Mouse (Mus musculus): ENCODE measurements around the gene Selenov. TPM values are rescaled to one million over a fixed set of nuclear protein-coding genes. Genes with fewer than 3 reads are reported as not detected.
"Not testable (repeated sequence)": the region's sequence is repeated elsewhere in the genome, so short reads cannot be mapped to it uniquely, and the experiment has no call there.

Selenov gene
- total RNA-seq, 2 experiments from 2014 or later, result not detected

- no peak for DNase-seq
Observed at GRCm38 (mm10) chr7:28294481-28294880, 3.5 kb upstream of the Selenov start.

- no peak for DNase-seq
Observed at GRCm38 (mm10) chr7:28290165-28290564, 821 bp downstream of the Selenov start.

DNA sequence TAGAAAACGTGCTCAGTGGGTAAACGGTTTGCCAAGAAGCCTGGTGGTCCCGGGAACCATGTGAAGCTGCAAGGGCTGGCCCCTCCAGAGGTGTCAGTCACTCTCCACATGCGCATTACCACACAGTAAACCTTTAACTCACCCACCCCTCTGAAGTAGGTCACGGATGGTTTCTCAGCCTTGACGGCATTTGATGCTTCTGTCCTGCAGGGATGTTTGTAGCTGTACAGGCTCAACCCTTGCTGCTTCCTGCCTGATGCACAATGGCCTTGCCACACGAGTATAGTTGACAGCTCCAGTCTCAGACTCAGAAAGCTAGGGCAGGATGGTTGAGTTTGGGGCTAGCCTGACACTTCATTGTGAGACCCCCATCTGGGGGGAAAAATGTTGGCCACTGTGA is 10.4 kb downstream of the Selenov start:
- DNase-seq, result no peak

DNA sequence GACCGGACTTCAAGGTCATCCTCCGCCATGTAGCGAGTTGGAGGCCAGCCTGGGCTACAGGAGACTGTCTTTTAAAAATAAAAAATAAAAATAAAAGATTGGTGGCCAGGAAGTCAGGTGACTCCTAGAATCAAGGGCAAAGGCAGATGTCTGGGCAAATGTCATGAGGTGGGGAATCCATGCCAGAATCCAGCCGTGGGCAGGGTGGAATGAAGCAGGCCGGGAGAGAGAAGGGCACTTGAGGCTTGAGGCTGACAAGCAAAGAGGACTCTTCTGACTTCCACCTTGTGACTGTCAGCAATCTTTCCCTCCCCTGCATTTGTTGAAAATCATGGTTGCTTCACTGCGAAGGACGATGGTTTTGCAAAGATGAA is 12.7 kb downstream of the Selenov start:
- DNase-seq, result no peak

DNA sequence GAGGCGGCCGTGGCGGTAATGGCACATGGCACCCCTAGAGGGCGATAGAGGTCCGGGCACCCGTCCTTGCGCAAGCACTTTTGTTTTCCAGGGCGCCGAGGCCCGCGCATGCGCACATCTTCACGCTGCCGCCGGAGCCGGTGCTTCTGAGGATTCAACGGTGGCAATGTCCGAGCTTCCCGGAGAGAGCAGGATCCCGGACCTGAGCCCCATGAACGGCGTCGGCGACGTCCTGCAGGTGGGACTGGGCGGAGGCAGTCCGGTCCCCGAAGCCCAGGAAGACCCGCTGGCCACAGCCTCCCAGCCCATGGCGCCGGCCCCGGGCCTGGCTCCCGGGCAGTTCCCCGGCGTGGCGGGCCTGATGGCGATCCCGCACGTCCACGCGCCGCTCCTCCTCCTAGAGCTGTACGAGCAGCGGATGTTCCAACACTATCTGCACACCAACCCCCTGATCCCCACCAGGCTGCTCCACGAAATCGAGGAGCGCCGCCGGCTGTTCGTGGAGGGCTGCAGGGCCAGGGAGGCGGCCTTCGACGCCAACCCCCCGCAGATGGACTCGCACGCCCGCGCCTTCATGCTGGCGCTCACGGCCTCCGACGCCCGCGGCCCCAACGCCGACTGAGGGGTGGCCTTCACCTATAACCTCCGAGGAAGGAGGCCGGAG is 13.2 kb downstream of the Selenov start, which contains the start of gene Eid2b:
TSS of gene Eid2b (plus strand) at position 125 of the 664 bp plus-strand sequence.
- peak; percentile 90 for DNase-seq

DNA sequence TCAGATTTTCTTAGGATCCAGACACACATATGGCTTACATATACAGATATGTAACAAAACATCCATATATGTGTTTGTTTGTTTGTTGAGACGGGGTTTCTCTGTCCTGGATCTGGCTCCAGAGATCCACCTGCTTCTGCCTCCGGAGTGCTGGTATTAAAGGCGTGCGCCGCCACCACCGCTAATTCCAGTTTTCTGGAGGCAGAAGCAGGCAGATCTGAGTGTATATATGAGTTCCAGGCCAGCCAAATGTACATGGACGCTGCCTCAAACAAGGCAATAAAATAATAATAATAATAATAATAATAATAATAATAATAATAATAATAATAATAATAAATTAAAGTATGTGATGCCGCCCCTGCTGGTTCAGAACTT is 13.8 kb downstream of the Selenov start:
- no peak for DNase-seq

- DNase-seq, result no peak
Observed at GRCm38 (mm10) chr7:28271761-28272160, 19.2 kb downstream of the Selenov start.

DNA sequence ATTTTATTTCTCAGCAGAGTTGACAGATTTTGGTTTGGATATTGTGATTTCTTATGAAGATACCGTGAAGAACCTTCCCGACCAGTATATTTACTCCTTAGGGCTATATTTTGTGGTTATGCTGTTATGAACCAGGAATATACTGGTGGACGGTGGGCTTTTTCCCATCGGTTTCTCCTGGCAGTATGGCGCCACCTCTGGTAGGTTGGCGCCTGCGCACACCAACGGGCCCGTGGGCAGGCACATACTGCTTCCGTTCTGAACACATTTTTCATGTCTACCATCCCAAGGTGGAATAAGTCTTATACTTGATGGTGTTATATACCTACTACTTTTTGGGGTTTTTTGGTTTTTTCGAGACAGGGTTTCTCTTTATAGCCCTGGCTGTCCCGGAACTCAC is 21.6 kb downstream of the Selenov start:
- DNase-seq, result no peak

DNA sequence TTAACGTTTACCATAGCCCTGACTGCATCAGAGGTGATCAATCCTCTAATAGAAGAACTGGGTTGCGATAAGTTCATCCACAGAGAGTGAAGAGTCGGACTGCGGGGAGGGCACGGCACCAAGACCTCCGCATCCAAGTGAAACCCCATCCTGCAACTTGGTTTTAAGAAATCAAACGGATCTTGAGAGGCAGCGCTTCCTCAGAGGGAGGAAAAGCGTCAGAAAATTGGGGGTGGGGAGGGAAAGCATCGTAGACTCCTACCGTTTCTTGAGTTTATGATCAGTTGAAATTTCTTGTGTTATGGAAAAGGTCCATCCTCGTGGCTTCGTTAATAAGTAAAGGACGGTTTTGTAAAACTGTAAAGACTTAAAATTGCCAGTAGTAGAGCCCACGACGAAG is 22.4 kb downstream of the Selenov start:
- no peak for DNase-seq

- peak; percentile 30 for DNase-seq
Observed at GRCm38 (mm10) chr7:28268042-28268531, 22.9 kb downstream of the Selenov start.

DNA sequence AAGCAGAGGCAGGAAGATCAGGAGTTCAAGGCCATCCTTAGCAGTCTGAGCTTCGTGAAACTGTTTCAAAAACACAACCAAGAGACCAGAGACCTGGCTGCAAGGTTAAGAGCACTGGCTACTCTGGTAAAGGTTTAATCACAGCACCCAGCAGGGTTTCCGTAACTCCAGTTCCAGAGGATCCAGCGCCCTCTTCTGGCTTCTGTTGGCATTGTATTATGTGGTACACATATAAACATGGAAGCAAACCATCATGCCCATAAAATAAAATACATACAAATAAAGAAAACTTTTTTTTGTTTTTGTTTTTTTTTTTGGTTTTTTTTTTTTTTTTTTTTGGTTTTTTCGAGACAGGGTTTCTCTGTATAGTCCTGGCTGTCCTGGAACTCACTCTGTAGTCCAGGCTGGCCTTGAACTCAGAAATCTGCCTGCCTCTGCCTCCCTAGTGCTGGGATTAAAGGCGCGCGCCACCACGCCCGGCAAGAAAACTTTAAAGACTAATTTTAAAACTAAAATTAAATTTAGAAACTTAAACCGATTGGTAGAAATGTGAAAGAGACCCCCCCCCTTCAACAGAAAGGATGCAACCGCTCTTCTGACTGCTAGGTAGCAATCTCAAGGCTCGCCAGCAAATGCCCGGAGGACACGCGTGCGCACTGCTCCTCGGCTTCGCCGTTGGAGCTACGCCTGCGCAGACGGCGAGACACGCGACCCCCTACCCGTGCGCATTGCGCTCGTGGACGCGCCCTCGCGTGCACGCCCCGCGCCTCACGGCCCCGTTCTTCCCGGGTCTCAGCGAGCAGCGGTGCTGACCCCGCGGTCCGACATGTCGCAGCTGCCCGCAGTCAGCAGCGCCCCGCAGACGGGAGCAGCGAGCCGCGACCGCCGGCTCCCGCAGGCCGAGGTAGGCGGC is 23.6 kb downstream of the Selenov start, which contains the start of gene Eid2:
TSS of gene Eid2 (plus strand) at position 753 of the 913 bp plus-strand sequence.
- peak; percentile 57 for DNase-seq

DNA sequence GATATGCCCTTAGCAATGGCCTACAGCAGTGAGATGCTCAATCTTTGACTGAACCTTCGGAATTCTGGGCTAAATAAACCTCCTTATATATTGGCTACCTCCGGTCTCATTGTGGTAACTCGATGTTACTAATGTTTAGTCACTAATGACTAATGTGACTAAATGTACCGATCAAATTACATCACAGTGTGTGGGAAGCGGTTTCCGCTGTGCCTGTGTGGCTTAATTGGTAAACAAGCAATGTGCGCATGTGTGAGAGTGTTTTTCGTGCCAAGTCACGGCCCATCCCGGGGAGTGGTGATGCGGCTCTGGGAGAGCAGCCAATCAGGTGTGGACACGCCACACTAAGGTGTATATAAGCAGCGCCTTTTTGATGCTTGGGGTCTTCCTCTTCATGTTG is 25.6 kb downstream of the Selenov start:
- DNase-seq, result no peak

- DNase-seq, result peak; percentile 23
Observed at GRCm38 (mm10) chr7:28263786-28264185, 27.2 kb downstream of the Selenov start.

DNA sequence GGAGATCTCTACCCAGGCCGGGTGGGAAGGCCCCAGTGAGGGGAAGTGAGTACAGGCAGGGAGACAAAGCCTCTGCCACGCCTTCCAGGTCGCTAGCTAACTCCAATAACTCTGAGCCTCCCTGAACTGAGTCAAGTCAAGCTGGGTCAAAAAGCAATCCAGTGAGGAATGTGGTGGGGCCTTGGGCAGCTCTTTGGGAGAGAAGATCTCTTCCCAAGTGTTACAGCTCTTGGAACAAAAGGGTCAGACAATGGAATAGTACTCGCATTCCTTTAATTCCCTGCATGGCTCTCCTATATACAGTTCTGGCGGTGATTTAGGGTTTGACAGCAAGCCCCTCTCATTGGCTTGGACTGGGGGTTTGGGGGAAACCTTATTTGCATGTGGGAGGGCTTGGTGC is 28.1 kb downstream of the Selenov start:
- DNase-seq, result no peak

GRCm38 (mm10) chr7:28255476-28255875 is 35.5 kb downstream of the Selenov start:
- DNase-seq, result no peak

GRCm38 (mm10) chr7:28254591-28254990 is 36.4 kb downstream of the Selenov start:
- DNase-seq, result no peak

DNA sequence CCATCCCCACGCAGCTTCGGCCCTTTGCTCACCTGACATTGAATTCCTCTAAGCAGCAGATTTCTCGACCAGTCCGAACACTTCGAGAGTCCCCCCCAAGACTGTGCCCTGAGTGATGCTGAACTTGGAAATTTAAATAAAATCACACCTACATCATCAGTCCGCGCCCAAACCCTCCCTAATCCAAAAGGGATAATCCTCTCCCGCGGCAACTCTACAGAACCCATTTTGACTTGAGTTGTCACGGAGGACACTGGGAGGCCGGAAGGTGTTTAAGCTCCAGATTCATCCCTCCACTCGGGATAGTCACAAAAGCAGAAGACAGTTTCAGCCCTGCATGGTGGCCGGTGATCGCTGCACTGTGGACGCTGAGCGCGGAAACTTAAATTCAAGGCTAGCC is 39.0 kb downstream of the Selenov start:
- no peak for DNase-seq

GRCm38 (mm10) chr7:28248957-28249356 is 42.0 kb downstream of the Selenov start:
- DNase-seq, result no peak

- not testable (repeated sequence) for DNase-seq
Observed at GRCm38 (mm10) chr7:28243943-28244342, 47.0 kb downstream of the Selenov start.

Data from gastrocnemius, postnatal 25 days (tissue).